Mouse (Mus musculus) lung, postnatal 0 days (tissue): ENCODE measurements around the gene Dock10.

Experiments used
- CTCF ChIP-seq: IDR thresholded peaks from 2 replicates; pipeline ENCODE4 v1.5.1; 2016; ENCODE audit warnings: antibody characterized with exemption, mild to moderate bottlenecking
- EP300 ChIP-seq: IDR thresholded peaks from 2 replicates; pipeline ENCODE4 v1.6.1; 2016; ENCODE audit warnings: antibody characterized with exemption, mild to moderate bottlenecking, control low read depth

DNA sequence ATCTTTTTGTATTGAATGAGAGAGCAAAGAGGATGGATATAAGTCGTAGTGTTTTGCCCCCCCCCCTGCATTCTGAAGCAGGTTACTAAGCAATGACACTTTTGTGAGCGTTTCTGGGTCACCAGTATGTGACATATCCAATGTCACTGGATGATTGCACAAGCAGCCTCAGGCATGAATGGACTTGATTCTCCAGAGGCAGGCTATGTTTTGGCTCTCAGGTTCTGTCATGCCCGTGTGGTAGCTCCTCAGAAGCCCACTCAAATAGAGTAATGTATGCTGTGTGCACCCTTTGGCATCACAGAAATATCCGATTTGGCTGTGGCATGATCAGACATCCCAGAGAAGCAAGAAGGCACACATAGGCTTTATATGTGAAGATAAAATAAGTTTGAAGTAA, 150.8 kb downstream of the Dock10 start:
- TF ChIP-seq EP300 = no peak
- TF ChIP-seq CTCF = no peak
